Mouse (Mus musculus) monocyte, adult 2 months (primary cell): ENCODE data around the gene Uqcrq.

Source experiments
- DNase-seq, 2 experiments: peaks; one replicate each; pipeline ENCODE4 v3.0.0; 2022; ENCODE audit warnings: low spot score in 2 of 2, low read depth in 1 of 2

Gene Uqcrq

GRCm38 (mm10) chr11:53430670-53431346, at the start of gene Uqcrq, which contains the start of gene Gdf9:
TSS of gene Uqcrq (minus strand) at chr11:53430831.
TSS of gene Gdf9 (plus strand) at chr11:53431023.
- DNase-seq, result peak; percentile 95 to 97

- DNase-seq, result no peak
Measured at GRCm38 (mm10) chr11:53479783-53480301, 49.2 kb upstream of the Uqcrq start, which contains the start of the genes Gm9945 and Sowaha. TSS of gene Gm9945 (plus strand) at chr11:53480166. TSS of gene Sowaha (minus strand) at chr11:53480274.

DNA sequence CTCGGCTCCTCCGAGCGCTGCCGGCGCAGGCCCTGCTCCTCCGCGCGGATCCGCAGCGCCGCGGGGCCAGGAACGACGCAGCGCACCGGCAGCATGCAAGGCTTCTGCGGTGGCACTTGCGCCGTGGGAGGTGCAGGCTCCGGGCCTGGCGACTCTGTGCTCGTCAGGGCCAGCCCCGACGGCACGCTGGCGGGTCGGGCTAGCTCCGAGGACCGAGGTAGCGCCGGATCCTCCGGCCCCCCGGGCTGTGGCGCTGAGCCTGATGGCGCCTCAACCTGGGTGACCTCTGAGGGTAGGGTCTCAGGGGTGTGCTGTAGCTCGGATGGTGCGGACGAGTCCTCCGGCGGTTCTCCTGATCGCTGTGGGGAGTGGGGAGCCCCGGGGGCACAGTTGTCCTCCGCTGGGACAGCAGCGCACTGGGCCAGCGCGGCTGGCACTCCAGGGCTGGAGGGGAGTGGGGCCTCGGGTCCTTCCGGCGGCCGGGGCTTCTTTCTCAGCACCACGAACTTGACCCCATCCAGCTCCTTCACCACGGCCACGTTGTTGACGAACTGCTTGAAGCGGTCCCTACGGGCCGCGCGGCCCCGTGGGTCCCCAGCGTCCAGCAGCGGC, 48.6 kb upstream of the Uqcrq start:
- DNase-seq, result no peak

DNA sequence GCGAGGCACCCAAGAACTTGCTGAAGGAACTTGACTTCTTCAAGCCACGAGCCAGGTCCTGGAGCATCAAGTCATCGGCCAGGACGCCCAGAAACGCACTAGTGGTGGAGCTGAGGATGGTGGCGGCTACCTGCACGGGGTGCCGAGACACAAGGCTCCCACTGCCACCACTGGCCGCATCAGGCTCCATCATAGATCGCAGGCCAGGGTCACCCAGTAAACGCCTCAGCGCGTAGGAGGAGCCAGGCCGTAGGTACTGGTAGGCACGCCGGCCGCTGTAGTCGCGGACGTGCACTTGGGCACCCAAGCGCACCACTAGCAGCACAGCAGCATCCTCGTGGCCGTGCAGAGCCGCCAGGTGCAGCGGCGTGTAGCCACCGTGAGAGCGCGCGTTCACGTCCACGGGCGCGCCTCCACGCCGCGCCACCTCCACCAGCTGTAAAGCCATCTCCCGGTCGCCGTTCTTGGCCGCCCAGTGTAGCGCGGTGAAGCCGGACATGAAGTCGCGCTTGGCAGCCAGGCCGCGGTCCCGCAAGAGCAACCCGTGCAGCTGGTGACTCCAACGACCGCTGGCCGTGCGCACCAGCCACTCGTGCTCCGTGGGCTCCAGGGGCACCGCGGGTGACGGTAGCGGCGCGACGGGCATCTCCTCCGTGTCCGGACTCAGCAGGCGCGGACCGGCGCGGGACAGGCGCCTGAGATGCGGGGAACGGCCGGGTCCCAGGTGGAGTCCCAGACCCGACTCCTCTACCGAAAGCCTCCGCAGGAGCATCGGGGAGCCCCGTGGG, 47.9 kb upstream of the Uqcrq start:
- no peak for DNase-seq

- DNase-seq, result no peak
Measured at GRCm38 (mm10) chr11:53477833-53478232, 47.2 kb upstream of the Uqcrq start.

DNA sequence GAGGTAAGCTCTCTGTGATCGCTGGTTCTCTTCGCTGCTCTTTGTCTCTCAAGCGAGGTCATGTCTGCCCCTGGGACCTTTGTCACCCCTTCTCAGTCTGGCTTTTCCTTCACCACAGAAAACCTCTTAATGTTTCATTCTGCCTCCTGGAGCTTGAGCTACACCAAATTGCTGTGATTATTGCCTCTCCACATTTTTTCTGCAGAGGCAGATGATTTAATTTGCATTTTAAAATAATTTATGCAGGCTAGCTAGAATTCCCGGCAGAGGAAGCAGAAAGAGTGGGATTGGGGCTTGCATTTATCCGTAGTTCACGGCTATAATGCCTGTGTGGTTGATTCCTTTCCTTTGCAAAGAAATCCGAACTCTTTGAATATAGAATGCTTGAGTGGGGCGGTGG, 45.0 kb upstream of the Uqcrq start:
- DNase-seq, result no peak

DNA sequence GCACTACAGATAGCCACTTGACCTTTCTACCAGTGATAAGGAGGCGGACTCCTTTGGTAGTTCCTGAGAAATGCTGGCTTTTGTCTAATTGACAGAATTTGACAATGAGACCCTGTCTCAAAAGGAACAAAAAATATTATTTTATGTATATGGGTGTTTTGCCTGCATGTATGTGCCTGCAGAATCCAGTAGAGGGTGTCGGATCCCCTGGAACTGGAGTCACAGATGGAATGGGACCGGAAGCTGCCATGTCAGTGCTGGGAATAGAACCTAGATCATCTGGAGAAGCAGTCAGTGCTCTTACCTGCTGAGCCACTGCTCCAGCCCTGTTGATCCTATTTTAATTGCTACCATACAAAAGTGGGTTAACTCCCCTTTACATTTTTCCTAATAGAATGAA, 42.1 kb upstream of the Uqcrq start:
- DNase-seq, result no peak

GRCm38 (mm10) chr11:53469968-53470695, 39.5 kb upstream of the Uqcrq start, which contains the start of gene Gm9837:
TSS of gene Gm9837 (minus strand) at chr11:53470479.
- DNase-seq, result peak; percentile 41 to 66

DNA sequence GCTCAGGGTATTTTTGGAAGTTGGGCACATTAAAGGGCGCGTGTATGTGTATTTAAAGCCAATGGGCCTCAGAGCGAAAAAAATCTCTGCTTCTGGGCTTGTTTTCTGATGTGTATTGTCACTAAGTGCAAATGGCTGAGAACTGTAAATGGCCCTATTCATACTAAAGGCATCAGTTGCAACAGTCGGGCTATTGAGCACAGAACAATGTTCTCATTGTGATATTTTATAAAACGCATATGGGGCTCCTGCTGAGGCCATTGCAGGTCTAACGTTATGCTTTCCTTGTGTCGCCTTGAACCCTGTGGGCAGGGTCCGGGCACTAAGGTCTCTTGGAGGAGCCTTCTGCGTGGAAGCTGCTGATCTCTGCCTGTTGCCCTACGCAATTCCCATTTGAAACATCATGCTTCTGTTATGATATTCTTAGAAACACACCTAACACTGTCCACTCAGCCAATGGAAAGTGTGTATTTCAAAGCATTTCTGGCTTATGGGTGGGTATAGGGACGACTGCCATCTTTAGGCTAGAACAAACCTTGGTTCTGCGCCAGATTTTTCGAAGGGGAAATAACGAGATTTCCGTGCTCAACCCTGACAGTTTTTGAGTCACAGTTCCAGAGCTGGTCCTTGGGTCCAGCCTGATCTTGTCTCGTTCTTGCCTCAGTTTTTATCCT, 38.8 kb upstream of the Uqcrq start:
- DNase-seq, result no peak

DNA sequence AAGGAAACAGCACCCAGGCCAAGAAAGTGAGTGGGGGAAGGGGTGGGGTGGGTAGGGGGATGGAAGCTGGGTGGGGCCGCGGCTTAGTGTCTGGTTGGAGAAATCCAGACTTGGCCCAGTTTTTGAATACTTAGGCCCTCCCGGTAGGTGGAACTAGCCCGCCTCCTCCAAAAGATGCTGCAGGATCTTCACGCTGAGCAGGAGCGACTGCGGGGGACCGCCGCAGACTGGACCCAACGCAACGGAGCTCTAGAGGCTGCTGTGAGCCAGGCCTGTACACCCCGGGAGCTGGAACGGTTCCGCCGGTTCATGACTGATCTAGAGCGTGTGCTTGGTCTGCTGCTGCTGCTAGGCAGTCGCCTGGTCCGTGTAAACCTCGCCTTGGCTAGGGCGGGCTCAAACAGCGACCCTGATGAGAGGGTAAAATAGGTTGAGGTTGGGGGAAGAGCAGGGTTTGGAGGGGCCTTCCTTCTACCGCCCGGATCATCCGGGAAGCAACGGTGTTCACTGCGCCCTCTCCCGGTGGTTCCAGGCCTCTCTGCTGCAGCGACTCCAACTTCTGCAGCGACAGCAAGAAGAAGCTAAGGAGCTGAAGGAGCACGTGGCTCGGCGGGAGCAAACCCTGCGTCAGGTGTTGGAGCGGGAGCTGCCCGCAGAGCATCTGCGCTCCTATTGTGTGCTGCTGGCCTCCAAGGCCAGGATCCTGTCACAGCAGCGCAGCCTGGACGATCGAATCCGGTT, 35.8 kb upstream of the Uqcrq start:
- DNase-seq, result no peak

DNA sequence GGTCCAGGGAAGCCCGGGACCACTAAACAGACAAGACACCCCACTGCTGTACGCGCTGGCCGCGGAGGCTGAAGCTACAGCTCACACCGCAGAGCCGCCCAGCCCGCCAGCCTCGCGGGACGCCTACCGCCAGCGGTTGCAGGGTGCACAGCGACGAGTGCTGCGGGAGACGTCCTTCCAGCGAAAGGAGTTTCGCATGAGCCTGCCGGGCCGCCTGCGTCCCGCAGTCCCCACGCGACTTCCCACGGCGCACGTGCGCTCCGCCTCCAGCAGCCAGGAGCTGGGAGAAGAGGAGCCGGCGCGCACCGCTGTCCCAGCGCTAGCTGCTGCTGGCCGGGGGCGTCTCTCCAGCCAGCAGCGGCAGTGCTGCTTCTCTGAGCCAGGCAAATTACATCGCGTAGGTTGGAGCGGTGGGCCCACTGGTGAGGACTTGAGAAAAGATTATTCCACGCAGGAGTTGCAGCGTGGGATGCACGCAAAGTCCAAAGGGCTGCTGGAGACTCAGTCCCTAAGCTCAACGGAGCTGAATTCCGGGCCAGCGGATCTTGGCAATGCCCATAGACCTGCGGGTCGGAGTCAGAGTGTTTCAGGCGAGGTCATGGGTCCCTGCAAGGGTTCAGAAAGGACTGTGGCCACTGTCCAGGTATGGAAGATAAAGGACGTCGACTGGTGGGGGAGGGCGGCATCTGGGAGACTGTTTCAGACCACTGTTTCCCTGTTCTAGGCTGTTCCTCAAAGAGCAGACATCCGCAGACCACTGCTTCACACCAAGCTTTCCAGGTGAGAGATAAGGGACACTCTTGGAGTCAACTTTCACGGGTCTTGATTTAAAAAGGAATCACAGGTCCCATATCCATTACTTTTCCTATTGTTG, 33.2 kb upstream of the Uqcrq start:
- no peak for DNase-seq

DNA sequence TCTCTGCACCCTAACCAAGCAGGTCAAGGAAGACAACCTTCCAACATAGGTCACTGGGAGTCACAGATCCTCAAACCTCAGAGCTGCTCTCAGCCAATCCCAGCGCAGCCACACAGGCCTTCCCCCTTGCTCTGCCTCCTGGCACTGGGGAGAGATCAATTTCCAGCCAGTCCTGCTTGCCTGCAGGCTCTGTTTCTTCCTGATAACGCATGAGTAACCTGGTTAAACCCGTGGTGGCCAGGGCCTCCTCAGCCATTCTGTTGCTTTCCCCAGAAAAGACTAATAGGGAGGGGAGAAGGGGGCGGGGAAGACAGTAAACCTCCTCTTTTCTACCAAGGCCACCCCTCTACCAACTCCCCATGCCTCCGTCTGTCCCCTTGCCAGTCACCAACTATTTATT, 31.1 kb upstream of the Uqcrq start:
- DNase-seq, result no peak

DNA sequence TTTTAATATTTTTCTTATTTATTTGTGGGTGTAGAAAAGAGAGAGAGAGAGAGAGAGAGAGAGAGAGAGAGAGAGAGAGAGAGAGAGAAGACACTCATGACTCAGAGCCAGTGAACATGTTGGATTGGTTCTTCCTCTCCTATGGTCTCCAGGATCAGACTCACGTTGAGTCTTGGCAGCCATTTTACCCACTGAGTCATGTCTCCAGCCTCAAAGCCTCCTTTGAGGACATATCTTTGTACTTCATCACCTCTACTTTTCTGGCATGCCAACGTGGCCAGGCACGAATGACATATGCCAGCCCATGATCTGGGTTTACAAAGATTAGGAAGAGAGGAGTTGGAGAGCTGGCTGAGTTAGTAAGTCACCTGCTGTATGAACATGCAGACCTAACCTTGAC, 29.6 kb upstream of the Uqcrq start:
- DNase-seq, result no peak

DNA sequence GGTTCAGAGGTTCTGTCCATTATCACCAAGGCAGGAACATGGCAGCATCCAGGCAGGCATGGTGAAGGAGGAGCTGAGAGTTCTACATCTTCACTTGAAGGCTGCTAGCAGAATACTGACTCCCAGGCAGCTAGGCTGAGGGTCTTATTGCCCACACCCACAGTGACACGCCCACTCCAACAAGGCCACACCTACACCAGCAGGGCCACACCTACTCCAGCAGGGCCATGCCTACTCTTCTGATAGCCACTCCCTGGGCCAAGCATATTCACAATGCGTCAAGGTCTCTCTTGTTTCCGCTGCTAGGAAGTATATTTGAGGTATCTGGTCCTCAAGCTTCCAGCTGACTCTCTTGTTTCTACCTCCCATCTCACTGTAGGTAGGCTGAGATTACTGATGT, 28.4 kb upstream of the Uqcrq start:
- DNase-seq, result no peak

- no peak for DNase-seq
Measured at GRCm38 (mm10) chr11:53457372-53457954, 26.8 kb upstream of the Uqcrq start.

- no peak for DNase-seq
Measured at GRCm38 (mm10) chr11:53456474-53457371, 26.1 kb upstream of the Uqcrq start, which contains the start of the genes Gm10447 and Shroom1. TSS of gene Gm10447 (minus strand) at chr11:53457110. TSS of gene Shroom1 (plus strand) at chr11:53457205.

GRCm38 (mm10) chr11:53453031-53453430, 22.4 kb upstream of the Uqcrq start:
- DNase-seq, result no peak
